Mouse (Mus musculus) adrenal gland, postnatal 25 days (tissue): ENCODE results near the gene Mgat4d. TPM values are rescaled to one million over a fixed set of nuclear protein-coding genes. Genes with fewer than 3 reads are reported as not detected.
"Not testable (repeated sequence)": the region's sequence is repeated elsewhere in the genome, so short reads cannot be mapped to it uniquely, and the experiment has no call there.

ENCODE experiments used
- DNase-seq: peaks from one replicate; pipeline ENCODE4 v3.0.0; 2021; ENCODE audit warnings: mixed read lengths
- total RNA-seq: library from RNA; stranded (reverse); gene quantifications from 2 replicates; pipeline ENCODE4 v1.2.3, GENCODE M21; 2021

Mgat4d gene
- total RNA-seq, 1 experiment from 2014 or later = not detected

DNA sequence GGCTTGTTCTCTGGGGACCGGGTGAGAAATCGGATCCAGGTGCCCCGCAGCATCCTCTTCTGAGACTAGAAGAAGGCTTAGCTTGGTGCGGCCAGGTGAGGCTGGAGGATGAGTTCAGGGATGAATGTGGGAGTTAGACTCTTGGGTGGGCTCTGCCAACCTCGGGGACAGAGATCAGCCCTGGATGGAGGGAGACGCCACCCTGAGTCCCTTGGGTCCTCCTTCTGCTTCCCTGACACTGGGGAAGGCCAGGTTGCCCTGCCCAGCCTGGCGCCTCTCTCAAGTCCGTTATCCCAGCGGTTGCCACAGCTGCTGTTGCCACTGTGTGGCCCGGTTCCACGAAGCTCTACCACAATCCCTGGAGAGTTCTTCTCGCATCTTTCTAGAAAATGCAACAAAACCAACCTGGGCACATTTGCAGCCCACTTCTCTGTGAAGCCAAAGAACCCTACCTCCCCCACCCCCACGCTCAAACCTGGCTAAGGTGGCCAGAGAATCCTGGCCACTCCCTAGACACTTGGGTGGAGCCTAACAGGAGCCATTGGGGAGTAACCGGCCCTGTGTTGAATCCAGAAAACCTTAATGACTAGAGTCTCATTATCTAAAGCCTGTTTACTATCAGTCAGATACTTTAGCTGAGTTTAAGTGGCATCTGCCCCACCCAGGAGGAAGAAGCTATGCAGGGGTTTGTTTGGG, 41.9 kb downstream of the Mgat4d start:
- DNase-seq = no peak

DNA sequence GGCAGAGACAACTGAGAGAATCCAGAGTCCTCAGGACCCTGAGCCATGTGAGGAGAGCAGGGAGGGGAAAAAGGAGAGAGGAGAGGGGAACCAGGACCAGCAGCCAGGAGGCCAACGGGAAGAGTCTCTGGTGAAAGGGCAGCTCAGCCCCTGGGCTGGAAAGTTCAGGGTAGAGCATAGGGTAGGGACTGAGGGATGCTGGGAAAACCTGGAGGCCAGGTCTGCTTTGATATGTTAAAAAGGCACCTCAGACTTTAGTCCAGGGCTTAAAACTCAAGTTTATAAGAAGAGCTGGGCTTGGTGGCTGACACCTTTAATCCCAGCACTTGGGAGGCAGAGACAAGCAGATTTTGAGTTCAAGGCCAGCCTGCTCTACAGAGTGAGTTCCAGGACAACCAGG, 44.2 kb downstream of the Mgat4d start:
- DNase-seq = no peak

DNA sequence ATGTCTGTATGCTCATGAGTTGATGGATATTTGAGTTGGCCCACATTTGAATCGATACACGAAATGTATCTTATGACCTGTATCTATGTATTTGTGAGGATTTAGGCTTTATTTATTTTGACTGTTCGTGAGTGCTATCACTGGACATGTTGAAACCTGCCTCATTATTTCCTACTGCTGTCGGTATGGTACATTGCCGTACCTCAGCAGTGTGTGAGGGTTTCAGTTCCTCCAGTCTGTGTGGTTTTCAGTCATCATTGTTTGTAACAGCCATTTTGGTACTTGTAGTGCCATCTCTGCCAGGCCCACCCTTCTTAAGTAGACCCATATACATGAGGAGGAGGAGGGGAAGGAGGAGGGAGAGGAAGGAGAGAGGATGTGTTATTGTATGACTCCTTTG, 46.1 kb downstream of the Mgat4d start:
- DNase-seq = no peak

DNA sequence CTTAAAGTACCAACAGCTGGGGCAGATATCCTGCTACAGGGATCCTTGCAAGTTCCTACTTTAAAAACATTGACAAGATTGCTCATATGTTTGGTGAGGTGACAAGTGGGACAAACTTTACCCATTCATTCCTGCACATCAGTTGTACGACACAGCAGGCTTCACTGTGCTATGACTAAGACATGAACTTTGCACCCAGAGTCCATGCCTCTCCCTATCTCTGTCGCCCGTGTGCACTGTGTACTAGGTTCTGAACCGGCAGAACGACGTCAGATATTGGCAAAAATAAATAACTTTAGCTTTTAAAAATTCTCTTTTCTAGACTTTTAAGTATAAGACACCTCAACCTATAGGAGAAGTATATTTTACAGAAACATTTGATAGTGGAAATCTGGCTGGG, 48.4 kb downstream of the Mgat4d start:
- no peak for DNase-seq

DNA sequence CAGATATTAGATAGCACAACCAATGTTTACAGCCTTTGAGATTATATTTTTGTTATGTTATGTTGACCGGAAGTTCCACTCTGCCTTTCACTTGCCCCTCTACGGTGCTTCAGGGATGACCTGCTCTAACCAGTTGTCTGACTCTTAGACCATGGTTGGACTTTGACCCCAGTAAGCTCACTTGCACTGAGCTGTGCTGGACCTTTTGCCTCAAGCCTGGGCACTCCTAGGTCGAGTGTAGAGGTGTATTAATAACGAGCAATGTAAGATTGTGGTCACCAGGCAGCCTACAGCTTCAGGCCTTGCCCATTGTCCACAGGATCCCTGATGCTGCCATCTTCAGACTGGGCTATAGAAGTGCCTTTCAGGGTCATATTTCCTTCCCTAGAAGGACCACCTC, 49.5 kb downstream of the Mgat4d start:
- DNase-seq = no peak

DNA sequence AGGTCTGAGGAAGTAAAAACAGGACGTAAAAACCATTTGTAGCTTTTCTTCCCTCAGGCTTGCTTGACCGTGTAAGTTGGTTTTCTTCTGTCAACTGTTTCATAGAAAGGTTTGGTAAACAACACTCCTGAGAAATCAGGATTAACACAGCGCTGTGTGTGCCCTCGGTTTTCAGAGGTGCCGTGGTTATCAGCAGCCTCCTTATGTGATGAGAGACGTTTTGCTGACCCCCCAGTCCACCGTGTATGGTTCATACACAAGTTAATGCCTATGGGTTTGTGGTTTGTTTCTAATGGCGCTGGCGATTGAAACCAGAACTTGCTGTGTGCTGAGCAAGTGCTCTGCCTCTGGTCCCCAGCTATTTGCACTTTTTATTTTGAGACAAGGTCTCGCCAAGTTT, 57.3 kb downstream of the Mgat4d start:
- DNase-seq = no peak

DNA sequence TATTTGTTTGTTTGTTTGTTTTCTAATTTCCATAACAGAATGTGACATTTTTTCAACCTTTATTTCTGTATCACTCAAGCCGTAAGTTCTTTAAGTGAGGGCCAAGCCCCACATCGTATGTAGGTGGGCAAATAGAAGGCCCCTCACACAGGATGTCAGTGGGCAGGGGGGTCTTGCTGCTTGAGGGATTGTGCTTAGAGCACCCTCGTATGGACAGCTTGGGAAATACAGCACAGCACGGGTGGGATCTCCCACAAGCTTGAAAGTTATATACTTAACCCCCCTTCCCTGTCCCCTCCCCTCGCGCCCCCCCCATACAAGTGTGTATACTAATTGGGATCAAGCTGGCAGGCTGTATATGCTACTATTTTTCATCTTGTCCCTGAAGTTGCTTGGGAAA, 58.6 kb downstream of the Mgat4d start:
- no peak for DNase-seq

DNA sequence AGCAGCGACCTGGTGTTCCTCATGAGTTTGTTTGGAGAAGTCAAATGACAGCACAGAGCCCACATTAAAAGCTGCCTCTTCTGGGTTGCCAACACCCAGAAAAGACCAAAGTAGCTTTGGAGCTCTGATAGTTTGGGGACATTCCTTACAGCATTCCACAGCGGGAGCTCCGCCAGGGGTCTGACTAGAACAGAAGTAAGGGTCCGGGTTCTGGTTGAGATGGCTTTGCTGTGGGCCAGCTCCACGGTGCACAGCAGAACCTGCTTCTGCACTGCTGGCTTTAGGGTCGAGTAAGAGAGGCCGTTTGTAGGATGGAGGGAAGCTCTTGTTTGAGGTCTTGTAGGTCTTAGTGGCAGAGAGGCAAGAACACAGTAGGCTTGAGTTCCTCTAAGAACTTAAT, 60.2 kb downstream of the Mgat4d start:
- DNase-seq = no peak

DNA sequence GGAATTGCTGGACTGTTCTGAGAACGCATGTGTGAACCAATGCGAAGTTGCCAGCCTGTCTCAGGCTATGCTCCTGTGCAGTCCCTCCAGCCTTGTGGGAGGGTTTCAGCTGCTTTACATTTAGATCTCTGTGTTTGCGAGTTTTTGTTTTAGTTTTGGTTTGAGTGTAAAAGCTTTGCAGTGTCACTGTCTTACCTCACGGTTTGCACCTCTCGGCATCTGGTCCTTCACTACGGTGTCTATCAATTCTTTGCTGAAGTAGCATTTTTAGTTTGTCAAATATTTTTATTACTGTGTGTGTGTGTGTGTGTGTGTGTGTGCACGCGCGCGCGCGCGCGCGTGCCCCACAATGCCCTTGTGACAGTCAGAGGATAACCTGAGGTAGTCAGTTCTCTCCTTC, 68.6 kb downstream of the Mgat4d start:
- no peak for DNase-seq

DNA sequence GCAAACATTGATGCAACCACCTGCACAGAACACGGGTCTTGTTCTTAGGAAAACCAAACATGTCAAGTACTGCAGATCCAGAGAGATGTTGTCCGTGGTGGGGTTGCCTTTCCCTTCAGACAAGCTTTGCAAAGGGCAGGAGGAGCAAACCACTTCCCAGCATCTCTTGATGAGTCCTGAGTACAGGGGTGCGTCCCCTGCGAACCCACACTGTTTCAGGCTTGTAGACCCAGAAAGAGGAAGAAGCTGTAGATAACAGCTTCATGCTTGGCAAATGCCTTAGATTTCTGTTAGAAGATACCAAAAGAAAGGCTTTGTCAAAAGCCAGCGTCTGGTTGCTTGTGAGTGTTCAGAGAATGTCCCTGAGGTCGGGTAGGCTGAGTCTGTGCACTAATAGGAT, 69.7 kb downstream of the Mgat4d start:
- no peak for DNase-seq

DNA sequence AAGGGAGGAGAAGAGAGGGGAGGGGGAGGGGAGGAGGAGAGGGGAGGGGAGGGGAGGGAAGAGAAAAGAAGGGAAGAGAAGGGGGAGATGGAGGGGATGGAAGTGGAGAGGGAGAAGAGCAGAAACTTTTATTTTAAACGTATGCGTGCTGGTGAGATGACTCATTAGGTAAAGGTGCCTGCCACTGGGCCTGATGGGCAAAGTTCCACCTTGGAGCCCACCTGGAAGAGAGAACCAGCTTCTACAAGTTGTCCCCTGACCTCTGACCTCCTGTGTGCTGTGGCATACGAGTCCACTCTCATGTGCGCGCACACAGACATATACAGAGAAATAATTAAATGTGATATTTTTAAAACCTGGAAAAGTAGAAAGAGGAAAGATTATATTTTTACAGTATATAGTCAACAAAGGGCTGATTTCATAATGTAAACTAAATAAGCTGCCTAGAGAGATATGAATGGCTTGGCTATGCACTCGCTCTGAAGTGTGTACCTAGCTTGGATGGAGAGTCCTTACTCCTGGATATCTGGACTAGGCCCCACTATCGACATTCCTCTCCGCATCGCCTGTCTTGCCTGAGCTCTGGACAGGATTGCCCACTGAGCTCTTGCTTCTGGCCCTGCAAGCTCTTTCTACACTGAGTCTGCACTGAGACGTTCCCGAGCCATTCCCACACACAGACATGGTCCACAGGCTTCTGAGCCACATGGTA, 70.7 kb downstream of the Mgat4d start:
- no peak for DNase-seq

DNA sequence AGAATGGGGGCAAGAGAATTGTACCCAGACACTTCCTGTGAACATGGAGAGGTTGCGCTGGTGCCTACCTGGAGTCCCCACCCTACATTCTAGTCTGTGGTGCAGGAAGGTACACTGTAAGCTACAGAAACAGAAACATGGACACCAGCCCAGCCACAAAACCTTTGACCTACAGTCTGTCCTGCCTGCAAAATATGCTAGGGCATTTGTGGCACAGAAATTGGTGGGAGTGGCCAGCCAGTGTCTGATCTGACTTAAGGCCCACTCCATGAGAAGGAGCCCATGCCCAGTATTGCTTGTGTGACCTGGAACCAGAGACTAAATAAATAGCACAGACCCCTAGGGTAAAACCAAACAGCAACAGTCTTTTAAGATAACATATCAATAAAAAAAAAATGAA, 73.1 kb downstream of the Mgat4d start:
- no peak for DNase-seq

DNA sequence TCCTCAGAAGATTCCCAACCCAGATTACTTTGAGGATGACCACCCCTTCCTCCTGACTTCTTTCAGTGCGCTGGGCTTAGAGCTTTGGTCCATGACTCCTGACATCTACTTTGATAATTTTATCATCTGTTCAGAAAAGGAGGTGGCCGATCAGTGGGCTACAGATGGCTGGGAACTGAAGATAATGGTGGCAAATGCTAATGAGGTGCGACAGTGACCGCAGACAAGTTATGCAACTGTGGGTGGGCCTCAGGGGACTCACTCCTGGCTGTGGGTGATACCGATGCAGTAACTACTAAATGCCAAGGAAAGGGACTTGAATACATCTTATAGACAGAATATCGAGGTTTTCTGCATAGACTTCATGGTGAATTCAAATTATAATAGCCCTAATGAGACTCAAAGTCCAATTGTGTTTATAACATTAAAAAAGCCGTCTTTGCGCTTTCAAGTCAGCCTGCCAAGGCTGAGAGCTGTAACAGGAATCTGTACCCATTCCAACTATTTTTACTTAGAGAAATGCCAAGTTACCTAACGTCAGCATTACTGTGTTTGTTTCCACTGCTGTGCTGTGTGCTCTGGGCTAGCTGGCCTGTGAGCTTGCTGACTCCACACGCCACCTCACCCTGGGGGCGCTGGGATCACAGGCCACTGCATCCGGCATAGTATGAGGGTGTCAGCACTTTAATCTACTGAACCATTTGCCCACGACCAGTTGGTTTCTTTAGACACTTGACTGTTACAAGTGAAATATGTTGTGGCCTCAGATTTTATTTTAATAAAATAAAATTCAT, 75.0 kb downstream of the Mgat4d start:
- DNase-seq = no peak

DNA sequence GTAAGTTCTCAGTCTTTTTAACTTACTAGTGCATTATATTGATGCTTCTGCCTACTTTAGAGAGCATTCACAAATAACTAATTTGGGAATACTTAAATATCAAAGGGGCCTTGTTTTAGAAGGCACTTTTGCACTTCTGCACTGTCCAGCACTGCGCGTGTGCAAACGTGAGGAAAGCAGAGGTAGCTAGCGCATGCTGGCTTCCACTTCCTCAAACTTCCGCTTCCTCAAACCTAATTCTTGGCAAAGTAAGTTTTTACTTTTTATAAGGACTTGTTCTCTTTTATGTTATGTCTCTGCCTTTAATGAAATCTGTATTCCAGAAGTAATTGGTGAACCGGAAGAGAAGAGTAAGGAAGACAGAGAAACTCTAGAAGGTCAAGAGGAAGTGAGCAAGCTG, 76.9 kb downstream of the Mgat4d start:
- no peak for DNase-seq

DNA sequence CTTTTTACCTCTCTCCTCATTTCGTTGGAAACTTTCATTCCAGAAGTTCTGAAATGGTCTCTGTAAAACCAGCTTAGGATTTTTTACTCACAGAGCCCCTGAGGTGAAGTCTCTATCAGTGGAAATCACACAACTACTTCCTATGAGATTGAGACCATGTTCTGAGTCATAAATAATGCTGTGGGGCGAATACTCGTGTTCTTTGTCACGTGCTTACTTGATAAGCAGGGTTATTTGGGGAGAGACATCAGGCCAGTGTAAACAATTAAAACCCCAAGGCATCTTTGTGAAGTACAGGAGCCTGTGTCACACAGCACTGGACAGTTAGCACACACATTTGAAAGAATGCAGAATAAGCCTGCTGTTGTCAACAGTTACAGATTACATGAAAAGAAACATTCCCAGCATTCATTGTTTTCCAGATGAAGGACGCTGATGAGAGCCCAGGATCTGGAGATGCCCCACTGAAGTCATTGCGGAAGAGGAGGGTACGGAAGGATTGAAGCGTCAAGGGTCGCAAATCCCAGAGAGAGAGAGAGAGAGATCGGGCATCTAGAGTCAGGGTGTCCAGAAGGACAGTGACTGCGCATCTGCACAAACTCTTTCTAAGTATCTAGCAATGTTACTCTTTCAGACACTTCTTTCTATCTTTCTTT, 78.0 kb downstream of the Mgat4d start:
- DNase-seq = no peak

DNA sequence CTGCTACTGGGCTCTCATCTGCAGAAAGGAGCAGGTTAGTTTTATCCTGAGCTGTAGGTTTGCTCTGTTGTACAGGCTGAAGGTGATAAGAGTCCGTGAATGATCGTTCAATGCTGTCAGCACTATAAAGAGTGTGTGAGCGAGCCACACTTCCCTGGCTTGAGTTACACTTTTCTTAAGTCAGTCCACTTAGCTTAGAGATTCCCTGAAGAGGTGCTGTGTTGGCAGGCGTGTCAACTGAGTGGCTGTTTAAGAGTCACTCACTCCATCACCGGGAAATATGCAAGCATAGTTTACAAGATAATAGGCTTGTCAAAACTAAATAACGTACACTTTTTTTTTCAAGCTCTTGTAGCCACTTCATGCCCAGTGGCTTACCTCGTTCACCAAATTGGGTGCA, 78.7 kb downstream of the Mgat4d start:
- no peak for DNase-seq

DNA sequence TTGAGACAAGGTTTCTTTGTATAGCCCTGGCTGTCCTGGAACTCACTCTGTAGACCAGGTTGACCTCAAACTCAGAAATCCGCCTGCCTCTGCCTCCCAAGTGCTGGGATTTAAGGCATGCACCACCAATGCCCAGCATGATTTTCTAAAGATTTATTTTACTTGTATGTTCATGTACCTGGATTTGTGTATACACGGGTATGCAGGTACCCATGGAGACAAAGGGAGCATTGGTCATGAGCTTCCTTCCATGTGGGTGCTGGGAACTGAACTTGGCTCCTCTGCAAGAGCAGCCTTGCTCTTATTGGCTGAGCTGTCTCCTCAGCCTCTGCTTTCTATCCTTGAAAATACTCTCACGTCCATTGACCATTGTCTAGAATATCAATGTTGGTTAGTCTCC, 80.3 kb downstream of the Mgat4d start:
- DNase-seq = not testable (repeated sequence)

DNA sequence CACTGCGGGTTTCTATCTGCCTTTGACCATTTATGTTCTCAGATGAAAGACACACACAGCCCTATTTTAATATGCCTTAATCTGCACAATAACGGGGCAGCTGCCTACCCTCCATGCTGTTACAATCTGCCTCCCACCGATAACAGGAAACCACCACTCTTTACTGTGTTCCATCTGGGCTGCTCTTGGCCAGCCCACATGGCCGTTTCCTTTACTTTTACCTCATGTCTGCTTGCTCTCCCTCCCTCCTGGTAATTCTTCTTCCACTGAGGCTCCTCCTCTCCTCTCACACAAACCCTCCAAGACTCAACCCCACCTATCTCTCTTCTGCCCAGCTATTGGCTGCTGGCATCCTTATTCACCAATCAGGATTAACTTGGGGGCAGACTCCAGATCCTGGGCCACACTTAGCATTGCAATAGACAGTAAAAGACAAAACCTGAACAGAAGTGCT, 80.8 kb downstream of the Mgat4d start:
- no peak for DNase-seq
